Mouse (Mus musculus): Measurements from ENCODE around the gene Sh3glb2. TPM values are rescaled to one million over a fixed set of nuclear protein-coding genes. Genes with fewer than 3 reads are reported as not detected.
A peak's percentile ranks its signal among the peaks of the same experiment; 100 is the strongest.

The Sh3glb2 gene
- polyA plus RNA-seq, 1 experiment from 2014 or later = 208 TPM

DNA sequence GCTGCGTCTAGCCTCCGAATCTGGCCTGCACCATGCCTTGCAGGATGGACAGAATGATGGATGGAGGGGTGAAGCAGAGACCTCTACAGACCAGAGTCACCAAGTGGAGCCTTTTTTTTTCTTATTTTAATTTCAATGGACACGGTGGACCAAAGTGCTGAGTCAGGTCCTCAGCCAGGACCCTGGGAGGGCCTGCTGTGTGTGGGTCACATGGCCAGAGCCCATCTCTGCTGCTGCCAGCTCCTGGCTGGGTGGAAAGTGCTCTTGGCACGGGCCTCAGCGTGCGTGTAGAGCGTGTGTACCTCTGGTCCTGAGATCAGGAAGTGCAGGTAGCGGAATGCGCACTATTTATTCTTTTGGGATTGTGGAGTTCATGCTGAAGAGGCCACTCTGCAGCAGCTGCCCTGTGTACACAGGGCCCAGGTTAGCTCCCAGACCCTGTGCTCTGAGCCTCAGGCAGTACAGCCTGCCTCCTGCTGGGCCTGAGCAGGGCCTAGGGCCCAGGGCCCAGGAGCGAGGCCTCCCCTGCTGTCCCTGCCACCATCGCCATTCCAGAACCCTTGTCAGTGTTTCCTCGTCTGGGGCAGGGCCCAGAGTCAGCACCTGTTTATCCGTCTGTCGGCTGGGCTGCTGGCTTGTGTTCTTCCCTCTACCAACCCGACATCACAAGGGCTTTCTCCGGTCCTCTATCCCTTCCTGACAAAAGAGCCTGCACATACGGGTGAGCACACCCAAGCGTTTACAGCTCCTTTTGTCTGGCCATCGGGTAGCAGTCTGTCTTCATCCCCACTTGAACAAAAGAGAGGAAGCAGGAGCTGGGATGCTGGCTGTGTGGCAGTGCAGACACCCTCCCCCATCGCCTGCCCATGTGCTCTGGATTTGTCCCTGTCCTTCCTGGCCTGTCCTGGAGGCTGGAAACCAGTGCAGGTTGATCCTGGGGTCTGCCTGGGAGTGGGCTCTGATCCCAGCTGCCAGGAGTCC lies 40.3 kb upstream of the Sh3glb2 start:
- no peak overlapping the region for H3K4me2 ChIP-seq (ENCODE audit: low read length)
- no peak overlapping the region for H3K9ac ChIP-seq (ENCODE audit: low read depth, low read length)
- H3K27me3 ChIP-seq (replicated peaks; ENCODE audit: control insufficient read depth, insufficient read depth, low read length) = no peaks in the 10 kb centered on the region
- peak overlapping the region; percentile 48 for H3K27ac ChIP-seq (ENCODE audit: low read depth, low read length)
- 0 out of 2 replicates have a peak, but pooled peaks cover 4% of the 10 kb centered on the region for H3K4me1 ChIP-seq (ENCODE audit: control insufficient read depth, insufficient read depth, low read depth, low read length)
- H3K36me3 ChIP-seq (ENCODE audit: control insufficient read depth, insufficient read depth, low read length) = peaks cover 29% of the 10 kb centered on the region
- peak; percentile 50 for ATAC-seq
- no peak overlapping the region for H3K4me3 ChIP-seq (ENCODE audit: low read length)
- 20% methylated on average over 20 of the region's 20 CpGs for WGBS
- no peaks in the 10 kb centered on the region for H3K9me3 ChIP-seq (ENCODE audit: control insufficient read depth, low read length)

DNA sequence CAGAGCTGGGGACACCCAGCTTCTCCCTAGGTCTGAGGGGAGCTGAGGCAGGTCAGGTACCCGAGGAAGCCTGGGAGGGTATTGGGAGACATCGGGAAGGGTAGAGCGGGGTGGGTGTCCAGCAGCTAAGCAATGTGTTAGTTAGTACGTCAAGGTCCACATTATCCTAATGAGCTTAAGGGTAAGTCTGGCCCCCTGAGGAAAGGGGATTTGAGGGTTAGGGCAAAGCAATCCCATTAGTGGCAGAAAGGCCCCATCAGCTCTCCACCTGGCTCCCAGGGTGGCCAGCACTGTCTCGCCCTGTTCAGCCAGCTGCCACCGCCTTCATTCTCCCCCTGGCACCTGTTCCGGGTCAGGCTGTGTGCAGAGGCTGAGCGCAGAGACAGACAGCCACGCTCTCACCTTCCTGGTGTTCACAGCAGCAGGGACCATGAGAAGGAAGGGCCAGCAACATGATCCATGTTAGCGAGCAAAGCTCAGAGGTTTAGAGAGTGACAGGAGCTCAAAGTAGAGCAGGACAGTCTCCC lies 38.9 kb upstream of the Sh3glb2 start:
- Histone ChIP-seq H3K9ac (ENCODE audit: low read depth, low read length) (no peak overlapping the region), H3K27me3 (replicated peaks; ENCODE audit: control insufficient read depth, insufficient read depth, low read length) (no peaks in the 10 kb centered on the region), H3K4me3 (ENCODE audit: low read length) (no peak overlapping the region), H3K4me1 (ENCODE audit: control insufficient read depth, insufficient read depth, low read depth, low read length) (peaks cover 16% of the 10 kb centered on the region), H3K4me2 (ENCODE audit: low read length) (no peak overlapping the region), H3K27ac (ENCODE audit: low read depth, low read length) (no peak overlapping the region), H3K36me3 (ENCODE audit: control insufficient read depth, insufficient read depth, low read length) (peaks cover 20% of the 10 kb centered on the region), H3K9me3 (ENCODE audit: control insufficient read depth, low read length) (no peaks in the 10 kb centered on the region)
- ATAC-seq = no peak
- 72% methylated on average over 10 of the region's 10 CpGs for WGBS

DNA sequence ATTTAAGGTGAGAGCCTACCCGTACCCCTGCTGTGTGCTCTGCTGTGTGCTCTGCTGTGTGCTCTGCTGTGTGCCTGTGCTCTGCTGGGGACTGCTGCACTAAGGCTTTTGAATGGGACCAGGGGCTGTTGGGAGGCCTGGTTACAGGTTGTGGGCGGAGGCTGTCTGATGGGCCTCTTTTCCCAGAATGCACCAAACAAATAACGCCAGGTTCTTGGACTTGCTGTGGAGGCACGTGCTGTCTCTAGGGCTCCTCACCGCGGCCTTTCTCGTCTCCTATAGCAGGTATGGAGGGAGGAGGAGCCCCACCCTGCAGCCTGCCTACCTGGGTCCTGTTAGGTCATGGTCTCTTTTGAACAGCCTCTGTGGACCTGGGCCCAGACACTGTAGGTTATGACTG lies 37.1 kb upstream of the Sh3glb2 start:
- peaks cover 13% of the 10 kb centered on the region for H3K36me3 ChIP-seq (ENCODE audit: control insufficient read depth, insufficient read depth, low read length)
- 90% methylated on average over 7 of the region's 7 CpGs for WGBS
- no peak overlapping the region for H3K4me3 ChIP-seq (ENCODE audit: low read length)
- no peak overlapping the region for H3K4me2 ChIP-seq (ENCODE audit: low read length)
- no peaks in the 10 kb centered on the region for H3K9me3 ChIP-seq (ENCODE audit: control insufficient read depth, low read length)
- no peak overlapping the region for H3K27ac ChIP-seq (ENCODE audit: low read depth, low read length)
- no peak for ATAC-seq
- peaks cover 22% of the 10 kb centered on the region for H3K4me1 ChIP-seq (ENCODE audit: control insufficient read depth, insufficient read depth, low read depth, low read length)
- no peaks in the 10 kb centered on the region for H3K27me3 ChIP-seq (replicated peaks; ENCODE audit: control insufficient read depth, insufficient read depth, low read length)
- no peak overlapping the region for H3K9ac ChIP-seq (ENCODE audit: low read depth, low read length)

DNA sequence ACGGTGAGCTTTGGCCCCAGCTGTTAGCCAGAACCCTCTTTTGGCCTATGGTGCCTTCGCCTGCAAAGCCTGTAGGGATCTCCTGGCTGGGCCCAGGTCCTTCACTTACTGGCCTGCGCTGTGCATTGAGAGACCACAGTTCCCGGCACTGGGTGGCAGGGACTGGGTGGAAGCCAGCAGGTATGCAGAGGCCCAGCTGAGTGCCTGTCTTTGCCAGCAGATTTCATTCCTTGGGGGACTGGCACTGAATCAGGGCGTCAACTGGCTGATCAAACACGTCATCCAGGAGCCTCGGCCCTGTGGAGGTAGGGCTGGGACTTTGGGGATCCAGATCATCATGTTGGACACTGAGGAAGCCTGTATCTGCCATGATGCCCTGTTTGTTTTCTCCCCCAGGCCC lies 36.6 kb upstream of the Sh3glb2 start:
- Histone ChIP-seq H3K4me1 (ENCODE audit: control insufficient read depth, insufficient read depth, low read depth, low read length) (peaks cover 23% of the 10 kb centered on the region), H3K9ac (ENCODE audit: low read depth, low read length) (no peak overlapping the region), H3K4me3 (ENCODE audit: low read length) (no peak overlapping the region), H3K9me3 (ENCODE audit: control insufficient read depth, low read length) (no peaks in the 10 kb centered on the region), H3K27ac (ENCODE audit: low read depth, low read length) (no peak overlapping the region), H3K36me3 (ENCODE audit: control insufficient read depth, insufficient read depth, low read length) (peaks cover 13% of the 10 kb centered on the region), H3K27me3 (replicated peaks; ENCODE audit: control insufficient read depth, insufficient read depth, low read length) (no peaks in the 10 kb centered on the region), H3K4me2 (ENCODE audit: low read length) (no peak overlapping the region)
- WGBS = 92% methylated on average over 7 of the region's 7 CpGs
- ATAC-seq = no peak

DNA sequence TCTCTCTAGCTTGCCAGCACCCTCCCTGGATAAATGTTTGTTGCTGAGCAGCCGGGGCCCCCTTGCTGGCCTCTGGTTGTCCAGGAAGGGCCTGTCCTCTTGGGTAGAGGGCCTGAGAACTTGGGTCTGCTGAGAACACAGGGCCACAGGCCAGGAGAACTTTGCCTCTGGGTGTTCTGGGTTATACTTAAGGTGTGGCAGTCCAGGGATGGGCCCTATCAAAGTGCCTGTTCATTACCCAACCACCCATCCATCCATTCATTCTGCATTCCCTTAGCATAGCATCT lies 34.2 kb upstream of the Sh3glb2 start:
- Histone ChIP-seq H3K36me3 (ENCODE audit: control insufficient read depth, insufficient read depth, low read length) (peaks cover 13% of the 10 kb centered on the region), H3K4me1 (ENCODE audit: control insufficient read depth, insufficient read depth, low read depth, low read length) (peaks cover 20% of the 10 kb centered on the region), H3K9me3 (ENCODE audit: control insufficient read depth, low read length) (no peaks in the 10 kb centered on the region), H3K4me3 (ENCODE audit: low read length) (peak overlapping the region; percentile 91), H3K9ac (ENCODE audit: low read depth, low read length) (peak overlapping the region; percentile 81), H3K4me2 (ENCODE audit: low read length) (peak overlapping the region; percentile 96), H3K27me3 (replicated peaks; ENCODE audit: control insufficient read depth, insufficient read depth, low read length) (no peaks in the 10 kb centered on the region), H3K27ac (ENCODE audit: low read depth, low read length) (peak overlapping the region; percentile 96)
- no peak for ATAC-seq
- WGBS = 75% methylated on average over 1 of the region's 1 CpGs

DNA sequence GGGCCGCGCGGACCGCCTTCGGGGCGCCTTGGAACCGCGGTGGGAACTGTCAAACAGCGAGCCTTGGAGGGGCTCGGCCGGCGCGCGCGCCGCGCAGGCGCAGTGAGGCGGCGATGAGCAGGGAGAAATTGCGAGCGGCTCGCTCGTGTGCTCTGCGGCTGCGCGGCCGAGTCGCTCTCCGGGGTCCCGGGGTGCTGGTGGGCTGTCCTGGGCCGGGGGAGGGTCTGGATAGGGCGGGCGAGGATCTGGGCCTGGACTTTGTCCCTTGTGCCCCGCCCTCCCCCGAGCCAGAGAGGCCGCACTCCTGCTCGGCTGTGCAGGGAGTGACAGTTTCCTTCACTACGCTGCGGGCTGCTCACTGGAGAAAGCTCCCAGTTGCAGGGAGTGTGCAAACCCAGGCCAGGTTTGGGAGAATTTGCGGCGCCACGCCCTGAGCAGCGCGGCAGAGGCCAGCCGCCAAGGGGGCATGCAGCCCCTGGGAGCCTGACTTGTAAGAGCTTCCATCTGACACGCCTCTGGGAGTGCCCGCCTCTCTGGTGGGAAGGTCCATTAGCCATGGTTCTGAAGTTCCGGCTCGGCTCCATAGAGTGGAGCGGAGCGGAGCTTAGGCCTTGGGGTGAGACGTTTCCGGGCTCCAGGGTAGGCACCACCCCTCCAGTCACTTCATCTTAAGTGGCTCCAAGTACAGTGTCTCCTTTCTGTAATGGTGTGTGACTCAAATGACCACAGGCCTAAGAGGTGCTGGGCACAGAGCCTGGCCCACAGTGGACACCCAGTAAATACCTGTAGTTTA lies 33.6 kb upstream of the Sh3glb2 start:
- Histone ChIP-seq H3K9me3 (ENCODE audit: control insufficient read depth, low read length) (no peaks in the 10 kb centered on the region), H3K4me1 (ENCODE audit: control insufficient read depth, insufficient read depth, low read depth, low read length) (peaks cover 20% of the 10 kb centered on the region), H3K9ac (ENCODE audit: low read depth, low read length) (peak overlapping the region; percentile 81), H3K27me3 (replicated peaks; ENCODE audit: control insufficient read depth, insufficient read depth, low read length) (no peaks in the 10 kb centered on the region), H3K27ac (ENCODE audit: low read depth, low read length) (peak overlapping the region; percentile 96), H3K4me3 (ENCODE audit: low read length) (peak overlapping the region; percentile 91), H3K4me2 (ENCODE audit: low read length) (peak overlapping the region; percentile 96), H3K36me3 (ENCODE audit: control insufficient read depth, insufficient read depth, low read length) (peaks cover 13% of the 10 kb centered on the region)
- WGBS = 1% methylated on average over 48 of the region's 54 CpGs
- peak; percentile 82 for ATAC-seq

DNA sequence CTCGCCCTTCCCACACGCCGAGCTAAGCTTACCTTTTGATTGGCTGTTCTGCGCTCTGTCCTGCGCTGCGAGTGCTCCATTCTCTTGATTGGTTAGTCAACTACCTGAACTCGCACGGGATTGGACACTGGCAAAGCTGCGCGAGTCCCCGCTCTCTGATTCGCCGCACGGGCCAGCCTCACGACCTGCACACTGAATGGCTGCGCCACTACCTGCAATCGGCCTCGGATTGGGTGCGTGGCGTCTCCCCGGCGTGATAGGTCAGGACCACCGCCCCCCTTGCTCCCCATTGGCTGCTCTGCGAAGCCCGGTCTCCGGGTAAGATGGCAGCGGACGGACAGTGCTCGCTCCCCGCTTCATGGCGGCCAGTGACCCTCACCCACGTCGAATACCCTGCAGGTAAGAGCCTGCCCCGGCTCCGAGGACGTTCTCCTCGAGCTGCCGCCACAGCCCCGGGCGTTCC lies 33.0 kb upstream of the Sh3glb2 start, which contains the start of gene Dolpp1:
TSS of gene Dolpp1 (plus strand) at position 141 of the 463 bp plus-strand sequence.
- H3K27me3 ChIP-seq (replicated peaks; ENCODE audit: control insufficient read depth, insufficient read depth, low read length) = no peaks in the 10 kb centered on the region
- H3K4me2 ChIP-seq (ENCODE audit: low read length) = peak within 1 kb of the TSS; percentile 96
- H3K36me3 ChIP-seq (ENCODE audit: control insufficient read depth, insufficient read depth, low read length) = peaks cover 8% of the 10 kb centered on the region
- peak within 1 kb of the TSS; percentile 91 for H3K4me3 ChIP-seq (ENCODE audit: low read length)
- ATAC-seq = peak; percentile 98
- H3K27ac ChIP-seq (ENCODE audit: low read depth, low read length) = peak within 1 kb of the TSS; percentile 96
- H3K9ac ChIP-seq (ENCODE audit: low read depth, low read length) = peak within 1 kb of the TSS; percentile 81
- WGBS = under 1% methylated on average over 34 of the region's 40 CpGs
- no peaks in the 10 kb centered on the region for H3K9me3 ChIP-seq (ENCODE audit: control insufficient read depth, low read length)
- peaks cover 20% of the 10 kb centered on the region for H3K4me1 ChIP-seq (ENCODE audit: control insufficient read depth, insufficient read depth, low read depth, low read length)

DNA sequence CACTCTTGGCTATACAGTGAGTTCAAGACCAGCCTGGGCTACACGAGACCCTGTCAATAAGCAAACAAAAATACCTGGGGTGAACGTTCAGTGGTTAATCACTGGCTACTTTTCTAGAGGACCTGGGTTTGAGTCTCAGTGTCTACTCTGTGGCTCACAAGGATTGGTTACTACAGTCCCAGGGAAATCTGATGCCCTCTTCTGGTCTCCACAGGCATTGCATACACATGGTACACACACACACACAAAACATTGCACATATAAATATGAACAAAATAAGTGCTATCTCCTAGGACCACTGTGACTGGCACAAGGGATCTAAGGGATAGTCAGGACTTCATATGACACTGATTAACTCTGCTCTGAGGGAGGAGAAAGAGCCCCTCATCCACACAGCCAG lies 29.9 kb upstream of the Sh3glb2 start:
- peaks cover 3% of the 10 kb centered on the region; the same call in 1 of the 2 replicates for H3K36me3 ChIP-seq (ENCODE audit: control insufficient read depth, insufficient read depth, low read length)
- no peak overlapping the region for H3K4me2 ChIP-seq (ENCODE audit: low read length)
- no peak overlapping the region for H3K4me3 ChIP-seq (ENCODE audit: low read length)
- peaks cover 17% of the 10 kb centered on the region for H3K4me1 ChIP-seq (ENCODE audit: control insufficient read depth, insufficient read depth, low read depth, low read length)
- ATAC-seq = no peak
- H3K27me3 ChIP-seq (replicated peaks; ENCODE audit: control insufficient read depth, insufficient read depth, low read length) = no peaks in the 10 kb centered on the region
- H3K27ac ChIP-seq (ENCODE audit: low read depth, low read length) = no peak overlapping the region
- no peaks in the 10 kb centered on the region for H3K9me3 ChIP-seq (ENCODE audit: control insufficient read depth, low read length)
- 98% methylated on average over 2 of the region's 2 CpGs for WGBS
- no peak overlapping the region for H3K9ac ChIP-seq (ENCODE audit: low read depth, low read length)

DNA sequence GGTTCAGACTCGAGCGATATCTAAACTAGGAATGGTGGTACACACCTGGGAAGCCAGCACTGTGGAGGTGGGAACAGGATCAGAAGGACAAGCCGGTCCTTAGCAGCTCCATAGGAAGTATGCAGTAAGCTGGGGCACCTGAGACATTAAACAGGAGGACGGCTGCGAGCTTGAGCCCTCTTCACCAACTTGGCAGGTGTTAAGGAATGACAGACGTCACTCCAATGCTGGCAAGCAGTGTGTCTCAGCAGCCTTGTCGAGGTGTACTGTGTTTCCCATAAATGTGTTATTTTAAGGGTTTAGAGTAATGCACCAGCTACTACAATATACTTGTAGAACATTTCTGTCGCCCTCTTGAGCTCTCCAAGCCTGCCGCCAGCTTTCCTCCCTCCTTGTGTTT lies 27.8 kb upstream of the Sh3glb2 start:
- H3K4me1 ChIP-seq (ENCODE audit: control insufficient read depth, insufficient read depth, low read depth, low read length) = peaks cover 8% of the 10 kb centered on the region
- WGBS = 82% methylated on average over 9 of the region's 9 CpGs
- no peak for ATAC-seq

More for the DNA sequence above, 27.8 kb upstream of the Sh3glb2 start:
- Histone ChIP-seq H3K4me2 (ENCODE audit: low read length) (no peak overlapping the region), H3K27me3 (replicated peaks; ENCODE audit: control insufficient read depth, insufficient read depth, low read length) (no peaks in the 10 kb centered on the region), H3K9ac (ENCODE audit: low read depth, low read length) (no peak overlapping the region), H3K4me3 (ENCODE audit: low read length) (no peak overlapping the region), H3K9me3 (ENCODE audit: control insufficient read depth, low read length) (no peaks in the 10 kb centered on the region), H3K36me3 (ENCODE audit: control insufficient read depth, insufficient read depth, low read length) (peaks cover 16% of the 10 kb centered on the region), H3K27ac (ENCODE audit: low read depth, low read length) (no peak overlapping the region)
